In the genomic region with DNA sequence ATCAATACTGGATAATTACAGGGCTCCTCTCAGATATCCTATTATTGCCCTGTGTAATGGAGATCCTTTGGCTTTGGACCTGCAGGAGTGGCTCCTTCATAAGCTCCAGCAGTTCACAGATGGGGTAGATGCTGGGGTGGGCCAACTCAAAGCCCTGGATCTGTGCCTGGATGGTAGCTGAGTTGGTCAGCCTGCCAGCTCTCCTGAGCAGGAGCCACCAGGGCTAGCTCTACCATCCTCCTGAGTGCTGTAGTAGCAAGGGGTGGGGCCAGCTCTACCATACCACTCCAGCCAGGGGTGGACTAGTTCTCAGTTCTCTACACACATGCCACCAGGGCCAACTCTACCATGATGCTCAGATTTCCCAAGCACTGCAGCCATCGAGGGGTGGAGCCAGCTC, we compare ENCODE assay signal across 19 mouse cellular contexts. TPM values are rescaled to one million over a fixed set of nuclear protein-coding genes. Genes with fewer than 3 reads are reported as not detected.
DNase-seq lines count a peak whose midpoint lies in the region; ATAC-seq and TF ChIP-seq lines count a peak whose summit lies in the region.
"Had no signal": no experiment of that assay in that cellular context is flagged by ENCODE, and none has a peak within 500 bp of the region (broad histone marks: within the 10 kb centered on the region; RNA-seq: fewer than 3 reads in every experiment).

No protein-coding gene starts in this region.

- intact Hi-C loops in heart, postnatal 14 days (cut with DNase I) = no loop called here

- TF ChIP-seq CTCF in stomach, postnatal 0 days (IDR thresholded peaks at IDR 0.05; ENCODE audit: low read depth) = no peak

- H3K4me1 ChIP-seq in stomach, postnatal 0 days (replicated peaks; ENCODE audit: control insufficient read depth, insufficient read depth) = no peaks in the 10 kb centered on the region
- H3K4me1 ChIP-seq in neural tube, embryonic 15.5 days = no peaks in the 10 kb centered on the region
- H3K4me1 ChIP-seq: forebrain, embryonic 10.5 days; hindbrain, embryonic 12.5 days had no signal

- no peak overlapping the region for H3K4me2 ChIP-seq in stomach, postnatal 0 days (replicated peaks; ENCODE audit: low read depth)
- H3K4me2 ChIP-seq in neural tube, embryonic 15.5 days = no peak overlapping the region
- H3K4me2 ChIP-seq: heart, embryonic 13.5 days; hindbrain, embryonic 12.5 days had no signal

- no peak overlapping the region for H3K27ac ChIP-seq in stomach, postnatal 0 days (replicated peaks)
- no peak overlapping the region for H3K27ac ChIP-seq in neural tube, embryonic 15.5 days (replicated peaks)
- H3K27ac ChIP-seq: forebrain, embryonic 10.5 days; heart, embryonic 13.5 days; hindbrain, embryonic 12.5 days had no signal

- no peak overlapping the region for H3K9ac ChIP-seq in stomach, postnatal 0 days (ENCODE audit: low read length)
- no peak overlapping the region for H3K9ac ChIP-seq in neural tube, embryonic 15.5 days (replicated peaks)
- H3K9ac ChIP-seq: heart, embryonic 13.5 days; hindbrain, embryonic 12.5 days had no signal

- H3K36me3 ChIP-seq in stomach, postnatal 0 days (ENCODE audit: control insufficient read depth, insufficient read depth, low read length) = peaks cover 11% of the 10 kb centered on the region; the same call in 1 of the 2 replicates
- peaks cover 26% of the 10 kb centered on the region for H3K36me3 ChIP-seq in neural tube, embryonic 15.5 days

- WGBS in stomach, postnatal 0 days = 89% methylated on average over 1 of the region's 1 CpGs
- WGBS in neural tube, embryonic 15.5 days = 95% methylated on average over 1 of the region's 1 CpGs

- no peak overlapping the region for H3K4me3 ChIP-seq in stomach, postnatal 0 days (ENCODE audit: low read depth, low read length)
- no peak overlapping the region for H3K4me3 ChIP-seq in neural tube, embryonic 15.5 days (replicated peaks)
- H3K4me3 ChIP-seq: erythroblast, embryonic 14.5 days; forebrain, embryonic 10.5 days; heart, embryonic 13.5 days; hindbrain, embryonic 12.5 days had no signal

- ATAC-seq in stomach, postnatal 0 days (ENCODE audit: low FRiP score, low TSS enrichment) = 0 out of 2 replicates have a peak, but pooled peaks have one; percentile 32
- ATAC-seq in neural tube, embryonic 15.5 days (ENCODE audit: low FRiP score) = no peak
- ATAC-seq: forebrain, embryonic 14.5 days; hindbrain, embryonic 16.5 days; inflammation-experienced regulatory T-cells, adult 6 months had no signal

- H3K27me3 ChIP-seq in stomach, postnatal 0 days (ENCODE audit: control insufficient read depth, insufficient read depth, low read length) = no peaks in the 10 kb centered on the region
- H3K27me3 ChIP-seq in neural tube, embryonic 15.5 days (replicated peaks) = no peaks in the 10 kb centered on the region
- H3K27me3 ChIP-seq: CH12.LX; heart, embryonic 13.5 days; hindbrain, embryonic 12.5 days had no signal

- TF ChIP-seq EP300 in stomach, postnatal 0 days (optimal IDR thresholded peaks at IDR 0.05) = no peak

- H3K9me3 ChIP-seq in stomach, postnatal 0 days (ENCODE audit: control insufficient read depth, low read length) = no peaks in the 10 kb centered on the region
- no peaks in the 10 kb centered on the region for H3K9me3 ChIP-seq in neural tube, embryonic 15.5 days (replicated peaks)
- H3K9me3 ChIP-seq: forebrain, embryonic 10.5 days; heart, embryonic 13.5 days; hindbrain, embryonic 12.5 days had no signal

- peak; percentile 24 to 36 for DNase-seq in cerebellum, postnatal 14 days
- DNase-seq in cerebellum, postnatal 25 days = no peak
- DNase-seq in heart, adult 11 months = peak; percentile 79
- no peak for DNase-seq in heart, postnatal 14 days
- peak; percentile 29 for DNase-seq in 3T3-L1 (ENCODE audit: low read depth, low spot score)
- DNase-seq in stomach, postnatal 0 days (ENCODE audit: low spot score) = no peak
- DNase-seq: adrenal gland, postnatal 25 days; cerebellum, adult 2 months; cerebellum, postnatal 36 days; heart, postnatal 4 days had no signal

RNA-seq across cellular contexts. Expression of a gene that starts 14.9 kb away (rescaled TPM):
- 1 to 10 TPM; 7.4 to 8.8 TPM for total RNA-seq in heart, postnatal 14 days (2021)
- 5.8 and 7.6 TPM in 2 replicates for polyA plus RNA-seq in stomach, postnatal 0 days (2015; fragmentation: Nextera tagmentation; extraction: Ambion mirVana)
- 8.2 and 10.1 TPM in 2 replicates for polyA plus RNA-seq in neural tube, embryonic 15.5 days (2015; fragmentation: Nextera tagmentation; extraction: Ambion mirVana)

Comparison
In these comparisons a context has a peak if more than half of its experiments do, and no peak if none do; other contexts are left out.
1. DNase-seq: peak in cerebellum, postnatal 14 days (2 of 2), heart, adult 11 months (single experiment) and 3T3-L1 (single experiment); none in cerebellum, postnatal 25 days (0 of 2), heart, postnatal 14 days (0 of 2) and stomach, postnatal 0 days (single experiment).